Mouse (Mus musculus) gastrocnemius, adult 8-10 months (tissue): ENCODE measurements around the gene Aldh8a1. TPM values are rescaled to one million over a fixed set of nuclear protein-coding genes. Genes with fewer than 3 reads are reported as not detected.

ENCODE experiments used
- DNase-seq, 2 experiments: peaks; one replicate each; pipeline ENCODE4 v3.0.0; 2022; ENCODE audit warnings: low spot score in 2 of 2
- total RNA-seq, 4 experiments: library from RNA; stranded (reverse); gene quantifications; 2 replicates each; pipeline ENCODE4 v1.2.4; 2022

The Aldh8a1 gene
- total RNA-seq, result under 1 TPM in 1 of 4 experiments, not detected in 3; 0.13 TPM

- no peak for DNase-seq
These were observed at the start of gene Aldh8a1 for GRCm38 (mm10) chr10:21376682-21377473. Gene Aldh8a1, plus strand, starts transcription at chr10:21377291.

DNA sequence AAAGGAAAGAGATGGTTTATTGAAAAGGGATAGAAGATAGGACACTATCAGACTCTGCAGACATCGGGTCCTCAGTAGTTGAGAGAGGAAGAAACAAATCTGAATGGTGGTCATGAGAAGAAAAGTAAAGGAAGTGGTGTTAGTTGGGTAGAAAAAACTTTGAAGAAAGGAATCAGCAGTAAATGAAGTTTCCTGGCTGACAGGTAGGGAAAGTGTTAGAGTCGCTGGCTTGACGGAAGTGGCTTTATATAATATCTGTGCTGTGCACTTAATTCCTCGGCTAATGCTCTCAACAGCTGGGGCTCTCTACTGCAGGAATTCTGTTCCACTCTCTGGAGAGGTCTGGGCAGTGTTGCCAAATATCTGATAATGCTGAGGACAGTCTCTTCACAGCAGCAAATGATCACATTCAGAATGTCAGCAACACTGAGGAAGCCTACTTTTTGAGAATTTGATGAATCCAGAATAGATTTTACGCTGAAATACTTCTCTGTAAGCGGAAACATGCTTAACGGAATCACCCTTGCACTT, 49.4 kb upstream of the Aldh8a1 start:
- DNase-seq, result no peak

- no peak for DNase-seq
These were observed 42.6 kb upstream of the Aldh8a1 start for GRCm38 (mm10) chr10:21334349-21335105.

DNA sequence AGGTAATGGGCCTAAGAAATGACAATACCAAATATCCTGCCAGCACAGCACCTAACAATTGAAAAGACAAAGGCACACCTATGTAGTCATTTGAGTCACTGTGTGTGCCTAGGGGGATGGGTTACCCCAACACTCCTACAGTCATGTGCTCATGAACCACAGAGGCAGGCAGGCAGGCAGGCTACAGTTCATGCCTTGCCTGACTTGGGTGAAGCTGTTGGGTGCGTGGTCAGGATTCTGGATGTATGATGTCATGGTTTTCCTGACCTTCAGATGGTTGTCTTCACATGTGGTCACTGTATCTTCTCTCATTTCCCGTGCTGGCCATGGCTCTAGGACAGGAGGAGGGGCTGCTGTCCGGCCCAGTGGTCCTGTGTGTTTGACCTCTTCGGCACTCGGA, 41.6 kb upstream of the Aldh8a1 start:
- no peak for DNase-seq

DNA sequence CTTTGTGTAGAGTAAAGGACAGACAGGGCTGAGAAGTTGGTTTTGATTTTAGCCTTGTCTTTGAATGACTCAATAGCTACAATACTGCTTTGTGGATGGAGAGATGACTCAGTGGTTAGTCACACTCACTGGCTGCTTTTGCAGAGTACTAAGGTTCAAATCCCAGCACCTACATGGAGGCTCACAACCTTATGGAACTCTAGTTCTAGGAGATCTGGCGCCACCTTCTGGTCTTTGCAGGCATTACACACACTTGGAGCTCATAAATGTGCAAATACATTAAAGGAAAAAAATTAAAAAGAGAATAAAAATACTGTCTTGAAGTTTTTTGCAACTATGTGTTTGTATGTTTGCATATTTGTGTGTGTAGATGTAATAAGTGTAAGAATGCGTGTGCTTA, 39.9 kb upstream of the Aldh8a1 start:
- no peak for DNase-seq

DNA sequence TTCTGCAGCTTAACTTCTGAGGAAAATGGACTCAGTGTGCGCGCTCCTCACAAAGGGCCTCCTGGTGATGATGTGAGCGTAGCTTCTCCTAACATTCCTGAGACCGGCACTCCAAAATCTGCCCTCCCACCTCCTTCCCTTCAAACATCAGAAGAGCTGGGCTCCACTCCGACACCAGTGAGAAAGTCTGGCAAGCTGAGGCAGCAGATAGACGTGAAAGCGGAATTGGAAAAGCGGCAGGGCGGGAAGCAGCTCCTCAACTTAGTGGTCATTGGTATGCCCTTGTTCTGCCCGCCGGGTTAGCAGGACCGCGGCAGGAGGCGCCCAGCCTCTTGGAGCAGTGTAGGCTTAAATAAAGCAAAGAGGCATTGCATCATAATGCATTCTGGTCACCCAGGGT, 35.4 kb upstream of the Aldh8a1 start:
- DNase-seq, result no peak

- no peak for DNase-seq
These were observed 34.6 kb upstream of the Aldh8a1 start for GRCm38 (mm10) chr10:21342331-21343005.

- no peak for DNase-seq
These were observed 29.8 kb upstream of the Aldh8a1 start for GRCm38 (mm10) chr10:21347332-21347731.

- no peak for DNase-seq
These were observed 27.6 kb upstream of the Aldh8a1 start for GRCm38 (mm10) chr10:21349449-21349848.

DNA sequence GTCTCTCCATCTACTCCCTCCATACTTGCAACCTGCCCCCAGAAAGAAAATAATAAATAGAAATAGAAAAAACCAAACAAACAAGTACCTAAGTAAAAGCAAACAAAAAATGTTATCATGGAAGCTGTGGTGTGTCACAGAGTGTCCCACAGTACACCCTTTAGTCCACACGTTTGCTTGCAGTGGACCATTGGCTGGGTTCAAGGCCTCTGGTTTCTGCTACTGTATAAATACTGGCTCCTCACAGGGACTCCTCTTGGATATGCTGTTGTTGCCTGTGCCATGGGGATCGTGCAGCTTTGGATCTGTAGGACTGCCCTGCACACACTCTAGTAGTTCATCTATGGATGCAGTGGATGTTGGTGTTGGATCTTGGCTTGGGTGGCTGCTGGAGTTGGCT, 27.1 kb upstream of the Aldh8a1 start:
- DNase-seq, result no peak

GRCm38 (mm10) chr10:21350531-21351515, 26.3 kb upstream of the Aldh8a1 start:
- no peak for DNase-seq

DNA sequence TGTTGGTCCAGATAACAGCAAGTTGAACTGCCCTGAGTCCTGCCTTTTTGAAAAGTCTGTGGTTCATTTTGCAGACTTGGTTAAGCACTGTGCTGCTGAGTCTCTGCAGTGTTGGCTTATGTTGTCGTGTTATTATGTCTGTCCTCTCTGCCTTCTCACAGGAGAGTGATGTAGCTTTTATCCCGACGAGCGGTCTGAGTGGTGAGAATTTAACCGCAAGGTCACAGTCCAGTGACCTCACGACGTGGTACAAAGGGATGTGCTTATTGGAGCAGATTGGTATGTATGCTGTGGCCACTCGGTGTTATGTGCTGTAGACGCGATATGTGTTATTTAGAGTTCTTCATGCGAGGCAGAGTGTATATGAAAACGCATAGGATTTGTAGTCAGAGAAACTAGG, 25.3 kb upstream of the Aldh8a1 start:
- DNase-seq, result no peak

DNA sequence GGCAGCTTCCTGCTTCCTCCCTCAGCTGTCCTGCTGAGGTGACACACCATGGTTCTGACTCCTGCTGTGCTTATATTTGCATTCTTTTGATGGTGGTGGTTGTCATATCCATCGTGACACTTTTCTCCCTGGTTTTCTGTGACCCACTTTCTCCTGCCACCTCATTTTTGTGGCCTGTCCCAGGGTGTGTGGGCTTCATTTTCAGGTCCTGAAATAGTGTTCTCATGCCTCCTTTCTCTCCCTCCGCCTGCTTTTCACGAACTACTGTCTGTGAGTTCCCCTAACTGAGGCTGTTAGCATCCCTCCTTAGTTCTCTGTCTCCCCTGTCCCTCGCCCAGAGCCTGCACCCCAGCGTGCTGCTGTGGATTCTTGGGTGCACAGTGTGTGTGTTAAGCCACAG, 23.2 kb upstream of the Aldh8a1 start:
- DNase-seq, result no peak

DNA sequence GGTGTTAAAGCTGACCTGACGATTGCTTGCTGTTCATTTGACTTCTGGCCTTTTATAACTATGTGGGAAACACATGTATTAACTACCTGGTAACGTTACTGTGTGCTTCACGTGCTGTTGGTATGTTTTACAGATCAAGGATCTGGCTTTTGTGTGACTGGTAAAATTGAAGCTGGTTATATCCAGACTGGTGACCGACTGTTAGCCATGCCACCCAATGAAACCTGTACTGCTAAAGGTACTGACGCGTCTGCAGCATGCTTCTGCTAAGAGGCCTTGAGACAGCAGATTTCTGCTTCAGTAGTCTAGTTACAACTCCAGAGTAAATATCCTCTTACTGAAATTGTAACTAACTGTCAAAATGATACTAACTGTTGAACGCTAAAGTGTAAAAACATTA, 22.6 kb upstream of the Aldh8a1 start:
- DNase-seq, result no peak

DNA sequence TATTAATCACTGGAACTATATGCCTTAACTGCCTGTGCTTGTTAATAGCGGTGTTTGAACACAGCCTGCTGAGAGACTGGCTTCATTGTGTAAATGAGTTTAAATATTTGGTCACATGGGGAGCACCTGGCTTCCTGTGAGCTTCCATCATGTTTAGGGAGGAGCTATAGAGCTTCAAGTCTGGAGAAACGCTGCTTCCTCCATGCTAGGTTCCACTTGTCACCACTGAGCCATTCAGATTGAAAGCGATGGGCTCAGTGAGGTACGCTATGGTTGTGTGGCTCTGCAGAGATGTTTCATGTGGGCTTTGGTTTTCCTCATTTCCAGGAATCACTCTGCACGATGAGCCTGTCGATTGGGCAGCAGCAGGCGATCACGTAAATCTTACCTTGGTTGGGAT, 19.1 kb upstream of the Aldh8a1 start:
- no peak for DNase-seq

GRCm38 (mm10) chr10:21359086-21359485, 18.0 kb upstream of the Aldh8a1 start:
- no peak for DNase-seq

DNA sequence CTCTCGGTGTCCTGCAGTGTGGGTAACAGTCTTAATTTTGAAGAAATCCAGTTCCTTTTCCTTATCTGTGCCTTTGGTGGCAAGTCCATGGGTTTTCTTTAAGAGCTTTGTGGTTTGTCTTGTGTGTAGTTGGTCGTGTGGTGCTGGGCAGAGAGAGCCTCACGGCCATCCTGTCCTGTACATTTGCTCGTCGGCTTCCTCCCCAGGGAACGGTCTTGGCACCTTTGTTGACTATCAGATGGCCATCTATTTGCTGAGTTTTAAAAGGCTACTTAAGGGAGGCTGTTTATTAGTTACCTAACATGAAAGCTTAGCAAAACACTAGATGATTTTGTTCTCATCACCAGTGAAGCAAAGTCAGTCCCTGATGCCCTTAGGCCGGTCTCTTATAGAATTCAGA, 15.2 kb upstream of the Aldh8a1 start:
- peak; percentile 57 to 65 for DNase-seq

GRCm38 (mm10) chr10:21363297-21363696, 13.8 kb upstream of the Aldh8a1 start:
- no peak for DNase-seq

- DNase-seq, result no peak
These were observed 12.1 kb upstream of the Aldh8a1 start for GRCm38 (mm10) chr10:21364946-21365345.

DNA sequence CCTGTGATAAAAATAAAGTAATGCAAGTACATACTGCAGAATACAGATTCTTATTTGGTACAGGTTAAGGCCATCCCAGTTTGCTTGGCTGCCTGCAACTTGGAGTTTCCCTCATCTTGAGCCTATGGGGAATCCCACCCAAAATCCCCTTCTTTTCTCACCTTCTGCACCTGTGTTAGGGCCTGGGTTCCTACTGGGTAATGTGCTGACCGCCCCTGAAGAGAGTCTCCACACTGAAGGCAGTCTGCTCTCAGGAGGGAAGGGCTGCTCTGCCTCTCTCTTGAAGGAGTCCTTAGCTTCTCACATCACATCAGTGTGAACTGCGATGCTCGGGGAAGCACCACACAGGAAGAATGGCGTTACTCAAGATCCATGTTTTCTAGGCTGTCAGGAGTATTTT, 11.2 kb upstream of the Aldh8a1 start:
- DNase-seq, result no peak

DNA sequence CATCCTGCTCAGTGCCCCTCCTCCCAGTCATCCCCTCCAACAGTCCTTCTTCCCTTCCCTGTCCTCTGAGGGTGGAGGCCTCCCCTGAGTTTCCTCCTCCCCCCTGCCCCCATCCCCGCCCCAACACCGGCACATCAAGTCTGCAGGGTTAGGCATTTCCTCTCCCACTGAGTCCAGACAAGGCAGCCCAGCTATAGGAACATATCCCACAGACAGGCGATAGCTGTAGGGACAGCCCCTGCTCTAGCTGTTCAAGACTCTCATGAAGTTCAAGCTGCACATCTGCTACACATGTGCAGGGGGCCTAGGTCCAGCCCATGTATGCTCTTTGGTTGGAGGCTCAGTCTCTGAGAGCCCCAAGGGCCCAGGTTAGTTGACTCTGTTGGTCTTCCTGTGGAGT, 10.6 kb upstream of the Aldh8a1 start:
- no peak for DNase-seq
